Mouse (Mus musculus) activated CD4-positive, CD25-positive, alpha-beta regulatory T cell, adult 9 weeks (primary cell): ENCODE results near the gene Lrrn4cl. TPM values are rescaled to one million over a fixed set of nuclear protein-coding genes. Genes with fewer than 3 reads are reported as not detected.

Source experiments
- polyA plus RNA-seq: library from polyadenylated mRNA; unstranded; fragments of 100-300 nt; shearing (Covaris generic); gene quantifications from one replicate; pipeline ENCODE4 v1.2.1, GENCODE M21; 2017

Lrrn4cl gene
- polyA plus RNA-seq, 1 experiment from 2014 or later = not detected

Other genes starting within 250 kb of the Lrrn4cl start
- not detected for gene Slc22a6, start 232.7 kb upstream of the Lrrn4cl start, polyA plus RNA-seq
- gene Chrm1, start 187.0 kb upstream of the Lrrn4cl start, polyA plus RNA-seq = not detected
- gene Slc3a2, start 127.4 kb upstream of the Lrrn4cl start, polyA plus RNA-seq = 127 TPM
- gene Wdr74, start 114.9 kb upstream of the Lrrn4cl start, polyA plus RNA-seq = 84.1 TPM
- 3.2 TPM for gene 1700092M07Rik, start 110.0 kb upstream of the Lrrn4cl start, polyA plus RNA-seq
- 169 TPM for gene Stx5a, start 109.4 kb upstream of the Lrrn4cl start, polyA plus RNA-seq
- gene Nxf1, start 93.7 kb upstream of the Lrrn4cl start, polyA plus RNA-seq = 265 TPM
- gene Tmem223, start 79.8 kb upstream of the Lrrn4cl start, polyA plus RNA-seq = 102 TPM
- gene Tmem179b, start 76.3 kb upstream of the Lrrn4cl start, polyA plus RNA-seq = 170 TPM
- gene Taf6l, start 64.4 kb upstream of the Lrrn4cl start, polyA plus RNA-seq = 5.1 TPM
- 164 TPM for gene Polr2g, start 52.2 kb upstream of the Lrrn4cl start, polyA plus RNA-seq
- gene Zbtb3, start 48.2 kb upstream of the Lrrn4cl start, polyA plus RNA-seq = 3.8 TPM
- gene Ttc9c, start 31.4 kb upstream of the Lrrn4cl start, polyA plus RNA-seq = 54.6 TPM
- 8.4 TPM for gene Hnrnpul2, start 30.8 kb upstream of the Lrrn4cl start, polyA plus RNA-seq
- not detected for gene AC129217.1, start 21.0 kb upstream of the Lrrn4cl start, polyA plus RNA-seq
- gene Bscl2, start 13.3 kb upstream of the Lrrn4cl start, polyA plus RNA-seq = 105 TPM
- 0.35 TPM for gene Gng3, start 11.6 kb upstream of the Lrrn4cl start, polyA plus RNA-seq
- gene Ubxn1, start 20.7 kb downstream of the Lrrn4cl start, polyA plus RNA-seq = 159 TPM
- gene Uqcc3, start 30.2 kb downstream of the Lrrn4cl start, polyA plus RNA-seq = 84.5 TPM
- 110 TPM for gene Lbhd1, start 33.0 kb downstream of the Lrrn4cl start, polyA plus RNA-seq
- not detected for gene Gm49403, start 33.2 kb downstream of the Lrrn4cl start, polyA plus RNA-seq
- 59.2 TPM for gene 1810009A15Rik, start 38.1 kb downstream of the Lrrn4cl start, polyA plus RNA-seq
- gene Gm49416, start 38.2 kb downstream of the Lrrn4cl start, polyA plus RNA-seq = not detected
- gene Ints5, start 42.2 kb downstream of the Lrrn4cl start, polyA plus RNA-seq = 47.9 TPM
- 137 TPM for gene Ganab, start 47.3 kb downstream of the Lrrn4cl start, polyA plus RNA-seq
- gene B3gat3, start 69.6 kb downstream of the Lrrn4cl start, polyA plus RNA-seq = 33.9 TPM
- 12.2 TPM for gene Rom1, start 78.6 kb downstream of the Lrrn4cl start, polyA plus RNA-seq
- 68.2 TPM for gene Eml3, start 78.8 kb downstream of the Lrrn4cl start, polyA plus RNA-seq
- gene Mta2, start 91.1 kb downstream of the Lrrn4cl start, polyA plus RNA-seq = 197 TPM
- gene Tut1, start 103.1 kb downstream of the Lrrn4cl start, polyA plus RNA-seq = 47.2 TPM
- gene Eef1g, start 116.3 kb downstream of the Lrrn4cl start, polyA plus RNA-seq = 339 TPM
- gene Ahnak, start 138.5 kb downstream of the Lrrn4cl start, polyA plus RNA-seq = 113 TPM
- not detected for gene Scgb1a1, start 237.2 kb downstream of the Lrrn4cl start, polyA plus RNA-seq